Mouse (Mus musculus): ENCODE data around the gene Mrm2. TPM values are rescaled to one million over a fixed set of nuclear protein-coding genes. Genes with fewer than 3 reads are reported as not detected.

Gene Mrm2
- polyA plus RNA-seq, 2 experiments = 13.5 to 18.6 TPM

DNA sequence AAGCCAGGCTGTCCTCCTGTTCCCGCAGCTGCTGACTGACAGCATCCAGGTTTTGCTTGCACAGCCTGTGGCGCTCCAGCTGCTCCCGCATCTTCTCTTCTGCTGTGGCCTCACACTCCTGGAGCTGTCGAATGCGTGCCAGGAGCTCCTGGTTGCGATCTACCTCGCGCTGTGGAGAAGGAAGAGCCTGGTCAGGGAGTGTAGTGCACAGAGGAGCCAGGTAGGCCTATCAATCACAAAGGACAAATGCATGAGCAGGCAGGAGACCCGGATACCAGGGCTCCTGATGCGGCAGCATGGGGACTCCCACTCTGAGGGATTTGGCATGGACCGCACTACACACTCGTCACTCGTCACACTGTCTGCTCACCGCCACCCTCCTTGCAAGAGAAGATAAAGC lies 24.1 kb downstream of the Mrm2 start:
- DNase-seq (ENCODE audit: low spot score) (no peak), ATAC-seq (ENCODE audit: low FRiP score, low read depth) (no peak)
- Histone ChIP-seq H3K9ac (ENCODE audit: low read depth, low read length, severe bottlenecking) (no peak overlapping the region), H3K9me3 (ENCODE audit: control insufficient read depth, low read length) (no peaks in the 10 kb centered on the region), H3K27me3 (ENCODE audit: control insufficient read depth, insufficient read depth, low read length) (no peaks in the 10 kb centered on the region), H3K4me2 (replicated peaks; ENCODE audit: low read depth, low read length, severe bottlenecking) (no peak overlapping the region), H3K36me3 (ENCODE audit: control insufficient read depth, insufficient read depth, low read length) (peaks cover 79% of the 10 kb centered on the region), H3K4me1 (ENCODE audit: control insufficient read depth, insufficient read depth, low read length) (no peaks in the 10 kb centered on the region), H3K4me3 (replicated peaks; ENCODE audit: low read length) (no peak overlapping the region), H3K27ac (replicated peaks; ENCODE audit: low read depth, low read length) (no peak overlapping the region)
- no peak for TF ChIP-seq POLR2A (IDR thresholded peaks at IDR 0.05; ENCODE audit: borderline replicate concordance, extremely low read depth, insufficient read depth, insufficient read length)
- WGBS = 95% methylated on average over 14 of the region's 14 CpGs

DNA sequence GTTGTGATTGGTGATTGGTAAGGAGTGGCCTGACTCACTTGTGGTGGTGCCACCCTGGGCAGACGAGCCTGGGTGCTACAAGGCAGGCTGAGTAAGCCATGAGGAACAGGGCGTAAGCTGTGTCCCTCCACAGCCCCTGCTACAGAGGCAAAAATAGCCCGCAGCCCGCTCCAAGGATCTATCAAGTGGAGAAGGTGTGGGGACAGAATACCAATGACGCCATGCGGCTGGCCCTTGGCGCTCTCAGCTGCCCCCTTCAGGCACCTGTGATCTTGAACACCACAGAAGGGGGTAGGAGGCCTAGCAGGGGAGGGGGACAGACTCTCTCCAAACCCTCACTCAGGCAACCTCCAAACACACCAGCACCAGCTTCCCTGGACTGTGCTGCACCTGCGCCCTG lies 25.7 kb downstream of the Mrm2 start:
- H3K9me3 ChIP-seq (ENCODE audit: control insufficient read depth, low read length) = no peaks in the 10 kb centered on the region
- no peak overlapping the region for H3K4me3 ChIP-seq (replicated peaks; ENCODE audit: low read length)
- H3K4me1 ChIP-seq (ENCODE audit: control insufficient read depth, insufficient read depth, low read length) = no peaks in the 10 kb centered on the region
- 85% methylated on average over 8 of the region's 8 CpGs for WGBS
- H3K27ac ChIP-seq (replicated peaks; ENCODE audit: low read depth, low read length) = no peak overlapping the region
- peaks cover 81% of the 10 kb centered on the region for H3K36me3 ChIP-seq (ENCODE audit: control insufficient read depth, insufficient read depth, low read length)
- H3K4me2 ChIP-seq (replicated peaks; ENCODE audit: low read depth, low read length, severe bottlenecking) = no peak overlapping the region
- no peaks in the 10 kb centered on the region for H3K27me3 ChIP-seq (ENCODE audit: control insufficient read depth, insufficient read depth, low read length)
- no peak for TF ChIP-seq POLR2A (IDR thresholded peaks at IDR 0.05; ENCODE audit: borderline replicate concordance, extremely low read depth, insufficient read depth, insufficient read length)
- no peak for ATAC-seq (ENCODE audit: low FRiP score, low read depth)
- H3K9ac ChIP-seq (ENCODE audit: low read depth, low read length, severe bottlenecking) = no peak overlapping the region
- no peak for DNase-seq (ENCODE audit: low spot score)

- no peak for ATAC-seq (ENCODE audit: low FRiP score, low read depth)
- Histone ChIP-seq H3K36me3 (ENCODE audit: control insufficient read depth, insufficient read depth, low read length) (peaks cover 68% of the 10 kb centered on the region), H3K27me3 (ENCODE audit: control insufficient read depth, insufficient read depth, low read length) (no peaks in the 10 kb centered on the region), H3K27ac (replicated peaks; ENCODE audit: low read depth, low read length) (no peak overlapping the region), H3K4me3 (replicated peaks; ENCODE audit: low read length) (no peak overlapping the region), H3K9me3 (ENCODE audit: control insufficient read depth, low read length) (no peaks in the 10 kb centered on the region), H3K4me1 (ENCODE audit: control insufficient read depth, insufficient read depth, low read length) (no peaks in the 10 kb centered on the region), H3K4me2 (replicated peaks; ENCODE audit: low read depth, low read length, severe bottlenecking) (no peak overlapping the region), H3K9ac (ENCODE audit: low read depth, low read length, severe bottlenecking) (no peak overlapping the region)
- WGBS = 97% methylated on average over 4 of the region's 4 CpGs
- TF ChIP-seq POLR2A (IDR thresholded peaks at IDR 0.05; ENCODE audit: borderline replicate concordance, extremely low read depth, insufficient read depth, insufficient read length) = no peak
- DNase-seq (ENCODE audit: low spot score) = no peak
Measured at GRCm38 (mm10) chr5:140298291-140298690, 33.4 kb downstream of the Mrm2 start.

DNA sequence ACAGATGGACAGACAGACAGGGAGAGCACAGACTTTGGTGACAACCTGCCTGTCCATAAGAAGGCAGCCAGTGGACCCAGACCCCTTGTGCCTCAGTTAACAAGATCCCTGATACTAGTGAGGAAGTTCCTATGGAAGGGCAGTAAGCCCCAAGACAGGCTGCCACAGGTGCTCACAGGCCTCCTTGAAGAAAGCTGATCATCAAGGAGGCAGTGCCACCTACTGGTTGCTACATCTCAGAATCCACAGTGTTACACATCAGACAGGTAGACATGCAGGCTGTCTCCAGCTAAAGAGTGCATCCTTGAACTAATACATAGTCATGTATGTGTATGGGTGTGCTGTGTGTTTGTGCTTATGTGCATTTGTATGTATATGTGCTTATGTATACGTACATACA lies 39.5 kb downstream of the Mrm2 start:
- Histone ChIP-seq H3K4me2 (replicated peaks; ENCODE audit: low read depth, low read length, severe bottlenecking) (no peak overlapping the region), H3K9me3 (ENCODE audit: control insufficient read depth, low read length) (no peaks in the 10 kb centered on the region), H3K4me1 (ENCODE audit: control insufficient read depth, insufficient read depth, low read length) (no peaks in the 10 kb centered on the region), H3K27me3 (ENCODE audit: control insufficient read depth, insufficient read depth, low read length) (no peaks in the 10 kb centered on the region), H3K36me3 (ENCODE audit: control insufficient read depth, insufficient read depth, low read length) (peaks cover 61% of the 10 kb centered on the region), H3K27ac (replicated peaks; ENCODE audit: low read depth, low read length) (no peak overlapping the region), H3K9ac (ENCODE audit: low read depth, low read length, severe bottlenecking) (no peak overlapping the region), H3K4me3 (replicated peaks; ENCODE audit: low read length) (no peak overlapping the region)
- 90% methylated on average over 1 of the region's 1 CpGs for WGBS
- no peak for ATAC-seq (ENCODE audit: low FRiP score, low read depth)
- TF ChIP-seq POLR2A (IDR thresholded peaks at IDR 0.05; ENCODE audit: borderline replicate concordance, extremely low read depth, insufficient read depth, insufficient read length) = no peak
- peak; percentile 82 for DNase-seq (ENCODE audit: low spot score)

GRCm38 (mm10) chr5:140289161-140289560 lies 42.5 kb downstream of the Mrm2 start:
- TF ChIP-seq POLR2A (IDR thresholded peaks at IDR 0.05; ENCODE audit: borderline replicate concordance, extremely low read depth, insufficient read depth, insufficient read length) = no peak
- no peak overlapping the region for H3K4me3 ChIP-seq (replicated peaks; ENCODE audit: low read length)
- peaks cover 56% of the 10 kb centered on the region for H3K36me3 ChIP-seq (ENCODE audit: control insufficient read depth, insufficient read depth, low read length)

DNA sequence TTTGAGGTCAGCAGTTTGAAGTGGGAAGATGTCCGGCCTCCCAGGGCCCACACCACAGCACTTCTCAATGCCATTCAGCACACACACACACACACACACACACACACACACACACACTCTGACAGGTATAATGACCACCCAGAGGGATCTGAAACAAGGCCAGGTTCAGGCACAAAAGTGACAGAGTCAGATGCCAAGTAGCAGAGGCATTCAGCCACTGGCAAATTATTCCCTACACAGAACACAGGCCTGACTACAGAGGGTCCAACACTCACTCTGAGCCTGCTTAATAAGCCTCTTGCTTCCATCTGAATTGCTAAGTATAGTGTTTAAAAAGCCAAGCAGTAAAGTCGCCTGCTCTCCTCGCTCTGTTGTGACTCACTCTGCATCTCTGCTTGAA lies 43.4 kb downstream of the Mrm2 start:
- DNase-seq (ENCODE audit: low spot score) = no peak
- Histone ChIP-seq H3K4me1 (ENCODE audit: control insufficient read depth, insufficient read depth, low read length) (no peaks in the 10 kb centered on the region), H3K9ac (ENCODE audit: low read depth, low read length, severe bottlenecking) (no peak overlapping the region), H3K4me2 (replicated peaks; ENCODE audit: low read depth, low read length, severe bottlenecking) (no peak overlapping the region), H3K4me3 (replicated peaks; ENCODE audit: low read length) (no peak overlapping the region), H3K36me3 (ENCODE audit: control insufficient read depth, insufficient read depth, low read length) (peaks cover 51% of the 10 kb centered on the region), H3K27ac (replicated peaks; ENCODE audit: low read depth, low read length) (no peak overlapping the region), H3K9me3 (ENCODE audit: control insufficient read depth, low read length) (no peaks in the 10 kb centered on the region), H3K27me3 (ENCODE audit: control insufficient read depth, insufficient read depth, low read length) (no peaks in the 10 kb centered on the region)
- WGBS = 79% methylated on average over 3 of the region's 3 CpGs
- ATAC-seq (ENCODE audit: low FRiP score, low read depth) = no peak
- TF ChIP-seq POLR2A (IDR thresholded peaks at IDR 0.05; ENCODE audit: borderline replicate concordance, extremely low read depth, insufficient read depth, insufficient read length) = no peak

More at GRCm38 (mm10) chr5:140289161-140289560, 42.5 kb downstream of the Mrm2 start:
- Histone ChIP-seq H3K4me2 (replicated peaks; ENCODE audit: low read depth, low read length, severe bottlenecking) (no peak overlapping the region), H3K9me3 (ENCODE audit: control insufficient read depth, low read length) (no peaks in the 10 kb centered on the region), H3K27ac (replicated peaks; ENCODE audit: low read depth, low read length) (no peak overlapping the region), H3K9ac (ENCODE audit: low read depth, low read length, severe bottlenecking) (no peak overlapping the region), H3K27me3 (ENCODE audit: control insufficient read depth, insufficient read depth, low read length) (no peaks in the 10 kb centered on the region), H3K4me1 (ENCODE audit: control insufficient read depth, insufficient read depth, low read length) (no peaks in the 10 kb centered on the region)
- ATAC-seq (ENCODE audit: low FRiP score, low read depth) (no peak), DNase-seq (ENCODE audit: low spot score) (no peak)
- WGBS = 95% methylated on average over 2 of the region's 2 CpGs
